Mouse (Mus musculus) heart, embryonic 12.5 days (tissue): ENCODE measurements around the gene Eif4e1b. TPM values are rescaled to one million over a fixed set of nuclear protein-coding genes. Genes with fewer than 3 reads are reported as not detected.
"Not testable (repeated sequence)": the region's sequence is repeated elsewhere in the genome, so short reads cannot be mapped to it uniquely, and the experiment has no call there.

ENCODE experiments used
- ATAC-seq: fragments of 200-750 bp; cut with Nextera tagmentation; 2 replicates; pipeline ENCODE4 v1.8.0; 2017; ENCODE audit warnings: moderate TSS enrichment, moderate library complexity; ENCODE audit not compliant: insufficient number of reproducible peaks, low FRiP score
- H3K27ac ChIP-seq: fragments of 300-500 bp; sonication (generic); 2 replicates; pipeline ENCODE4 v1.5.1; 2016; ENCODE audit warnings: mild to moderate bottlenecking, moderate library complexity; ENCODE audit not compliant: poor library complexity, severe bottlenecking
- H3K27me3 ChIP-seq: fragments of 300-500 bp; sonication (generic); replicated peaks from 2 replicates; pipeline ENCODE4 v1.6.1; 2016; ENCODE audit warnings: mild to moderate bottlenecking, moderate library complexity
- H3K36me3 ChIP-seq: fragments of 300-500 bp; sonication (generic); 2 replicates; pipeline ENCODE4 v1.6.1; 2016; ENCODE audit warnings: mild to moderate bottlenecking, moderate library complexity
- H3K4me1 ChIP-seq: fragments of 300-500 bp; sonication (generic); replicated peaks from 2 replicates; pipeline ENCODE4 v1.6.1; 2016; ENCODE audit warnings: mild to moderate bottlenecking
- H3K4me2 ChIP-seq: fragments of 300-500 bp; sonication (generic); 2 replicates; pipeline ENCODE4 v1.6.1; 2016; ENCODE audit warnings: mild to moderate bottlenecking, moderate library complexity
- H3K4me3 ChIP-seq: fragments of 300-500 bp; sonication (generic); 2 replicates; pipeline ENCODE4 v1.5.1; 2016; ENCODE audit warnings: mild to moderate bottlenecking
- H3K9ac ChIP-seq: fragments of 300-500 bp; sonication (generic); 2 replicates; pipeline ENCODE4 v1.6.1; 2016; ENCODE audit warnings: mild to moderate bottlenecking, moderate library complexity
- H3K9me3 ChIP-seq: fragments of 300-500 bp; sonication (generic); replicated peaks from 2 replicates; pipeline ENCODE4 v1.6.1; 2016; ENCODE audit warnings: mild to moderate bottlenecking, moderate library complexity
- WGBS: fragments of 180-500 bp; shearing (Covaris S2); methylation state at CpG from one replicate; pipeline ENCODE4 v1.1.7; 2016; 5-methylcytosine and 5-hydroxymethylcytosine counted together
- polyA plus RNA-seq: library from polyadenylated mRNA; unstranded; fragments of >200 nt; fragmentation: Nextera tagmentation; extraction: Ambion mirVana; gene quantifications from 2 replicates; pipeline ENCODE4 v1.2.1, GENCODE M21; 2016

Eif4e1b gene
- polyA plus RNA-seq, 1 experiment from 2014 or later: not detected

DNA sequence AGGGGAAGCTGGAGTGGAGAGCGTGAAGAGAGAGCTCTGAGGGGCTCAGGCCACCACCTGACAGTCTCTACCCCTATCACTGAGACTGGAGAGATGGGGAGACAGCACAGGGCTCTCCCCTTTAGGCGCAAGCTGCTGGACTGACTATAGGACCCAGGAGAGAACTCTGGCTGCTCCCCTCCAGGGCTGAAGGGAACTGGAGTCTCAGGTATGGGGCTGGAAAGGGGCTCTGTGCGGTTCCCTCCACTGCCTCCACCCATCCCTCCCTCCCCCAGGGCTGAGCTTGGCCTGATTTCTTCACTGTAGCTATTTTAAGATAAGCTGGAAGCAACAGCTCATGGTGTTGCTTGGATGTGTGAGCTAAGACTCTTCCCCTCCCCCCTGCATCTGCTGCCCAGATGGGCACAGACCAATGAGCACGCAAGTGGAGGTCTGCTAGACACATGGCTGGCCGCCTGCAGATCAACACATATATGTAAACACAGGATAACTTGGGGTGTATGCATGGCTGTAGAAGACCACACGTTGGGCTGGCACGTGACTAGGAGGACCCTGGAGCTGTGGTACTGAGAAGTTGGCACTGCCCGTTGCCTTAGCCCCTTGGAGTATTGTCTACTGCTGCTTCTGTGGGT, 23.5 kb upstream of the Eif4e1b start:
- WGBS: 46% methylated on average over 8 of the region's 8 CpGs
- no peak for ATAC-seq

DNA sequence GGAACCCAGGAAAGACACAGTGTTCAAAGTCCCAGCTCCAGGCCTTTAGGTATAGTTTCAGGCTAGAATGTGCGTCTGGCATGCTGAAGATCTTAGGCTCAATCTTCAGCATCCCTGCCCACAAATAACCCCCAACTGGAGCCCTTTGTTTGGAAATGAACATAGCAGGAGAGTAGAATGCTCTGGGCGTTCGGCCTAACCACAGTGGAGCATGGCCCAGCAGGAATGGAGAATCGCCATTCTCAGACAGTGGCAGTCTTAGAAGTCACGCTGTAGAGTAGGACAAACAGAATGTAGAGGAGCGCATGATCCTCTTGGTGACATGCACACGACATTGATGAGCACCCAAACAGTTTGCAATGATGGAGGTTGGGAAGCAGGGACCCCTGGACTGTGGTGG, 22.9 kb upstream of the Eif4e1b start:
- Histone ChIP-seq H3K27ac (no peak overlapping the region), H3K27me3 (peaks cover 91% of the 10 kb centered on the region), H3K36me3 (no peaks in the 10 kb centered on the region), H3K9me3 (no peaks in the 10 kb centered on the region), H3K9ac (no peak overlapping the region), H3K4me2 (no peak overlapping the region), H3K4me3 (no peak overlapping the region), H3K4me1 (peaks cover 16% of the 10 kb centered on the region)
- ATAC-seq: no peak
- WGBS: 79% methylated on average over 7 of the region's 7 CpGs

More for the DNA sequence above, 23.5 kb upstream of the Eif4e1b start:
- Histone ChIP-seq H3K4me2 (no peak overlapping the region), H3K4me3 (no peak overlapping the region), H3K36me3 (no peaks in the 10 kb centered on the region), H3K27ac (no peak overlapping the region), H3K9ac (no peak overlapping the region), H3K4me1 (peaks cover 11% of the 10 kb centered on the region), H3K9me3 (no peaks in the 10 kb centered on the region), H3K27me3 (peaks cover 91% of the 10 kb centered on the region)

- peaks cover 78% of the 10 kb centered on the region for H3K27me3 ChIP-seq
- H3K4me2 ChIP-seq: peak overlapping the region; percentile 66
- 0 out of 2 replicates have a peak, but pooled peaks cover 4% of the 10 kb centered on the region for H3K9me3 ChIP-seq
- WGBS: 5% methylated on average over 44 of the region's 44 CpGs
- no peak for ATAC-seq
- H3K36me3 ChIP-seq: no peaks in the 10 kb centered on the region
- peak overlapping the region; percentile 37 for H3K4me3 ChIP-seq
- peaks cover 11% of the 10 kb centered on the region for H3K4me1 ChIP-seq
- H3K9ac ChIP-seq: no peak overlapping the region
- H3K27ac ChIP-seq: no peak overlapping the region
Measured at GRCm38 (mm10) chr13:54765281-54766191, 18.3 kb upstream of the Eif4e1b start.

DNA sequence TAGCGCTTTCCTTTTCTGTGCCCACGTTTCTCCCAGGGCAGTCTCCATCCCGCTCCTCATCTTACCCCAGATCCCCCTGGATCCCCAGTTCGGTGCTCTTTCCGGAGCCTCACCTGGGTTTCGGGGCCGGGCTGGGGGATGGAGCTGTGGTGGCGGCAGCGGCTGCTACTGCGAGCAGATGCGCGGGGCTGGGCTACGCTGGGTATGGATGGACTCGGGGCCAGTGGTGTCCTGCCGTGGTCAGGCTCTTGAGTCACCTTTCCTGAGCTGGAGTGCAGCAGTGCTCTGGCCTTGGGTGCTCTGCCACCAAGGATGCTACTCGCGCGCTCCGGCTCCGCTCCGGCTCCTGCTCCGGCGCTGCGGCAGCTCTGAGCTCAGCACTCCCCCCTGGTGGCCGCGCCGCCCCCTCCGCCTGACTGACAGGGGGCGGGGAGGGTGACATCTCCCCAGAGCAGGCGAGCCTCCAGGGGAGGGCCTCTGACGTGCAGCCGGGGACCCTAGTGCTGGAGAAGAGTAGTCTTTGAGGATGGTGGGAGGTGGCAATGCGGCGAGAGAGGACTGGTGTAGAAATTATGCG, 17.5 kb upstream of the Eif4e1b start, which contains the start of gene Sncb:
Sncb (minus strand) TSS at position 404 of the 577 bp plus-strand sequence.
- 2% methylated on average over 35 of the region's 35 CpGs for WGBS
- Histone ChIP-seq H3K27ac (no peak within 1 kb of the TSS), H3K9ac (no peak within 1 kb of the TSS), H3K9me3 (0 out of 2 replicates have a peak, but pooled peaks cover 8% of the 10 kb centered on the region), H3K36me3 (no peaks in the 10 kb centered on the region), H3K27me3 (peaks cover 70% of the 10 kb centered on the region), H3K4me3 (peak within 1 kb of the TSS; percentile 37), H3K4me1 (peaks cover 11% of the 10 kb centered on the region), H3K4me2 (peak within 1 kb of the TSS; percentile 66)
- peak; percentile 29; the same call in 1 of the 2 replicates for ATAC-seq

GRCm38 (mm10) chr13:54767012-54767411, 16.8 kb upstream of the Eif4e1b start:
- H3K4me2 ChIP-seq: no peak overlapping the region
- no peak overlapping the region for H3K9ac ChIP-seq
- 75% methylated on average over 4 of the region's 4 CpGs for WGBS
- no peak overlapping the region for H3K4me3 ChIP-seq
- peaks cover 63% of the 10 kb centered on the region for H3K27me3 ChIP-seq
- H3K27ac ChIP-seq: no peak overlapping the region
- peaks cover 11% of the 10 kb centered on the region for H3K4me1 ChIP-seq
- H3K9me3 ChIP-seq: 0 out of 2 replicates have a peak, but pooled peaks cover 8% of the 10 kb centered on the region
- ATAC-seq: no peak
- no peaks in the 10 kb centered on the region for H3K36me3 ChIP-seq

DNA sequence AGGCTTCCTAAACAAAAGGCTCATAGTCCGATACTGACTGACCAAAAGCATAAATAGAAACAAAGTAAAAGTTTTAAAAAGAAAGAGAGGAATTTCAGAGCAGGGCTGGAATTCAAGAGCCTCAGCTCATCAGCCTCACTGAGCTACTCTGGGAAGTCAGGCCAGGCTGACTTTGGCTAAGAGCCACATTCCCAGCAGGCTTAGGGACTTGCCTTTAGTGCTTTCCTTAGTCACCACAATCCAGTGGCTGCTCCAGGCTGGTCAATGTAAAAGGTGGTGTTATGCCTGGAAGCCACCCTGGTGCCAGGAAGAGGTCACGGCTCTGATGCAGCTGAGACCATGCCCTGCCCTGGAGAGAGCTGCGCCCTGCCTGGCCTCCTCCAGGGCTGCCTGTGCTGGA, 3.2 kb upstream of the Eif4e1b start:
- H3K4me1 ChIP-seq: peaks cover 3% of the 10 kb centered on the region; the same call in 1 of the 2 replicates
- H3K4me2 ChIP-seq: no peak overlapping the region
- no peaks in the 10 kb centered on the region for H3K36me3 ChIP-seq
- H3K27me3 ChIP-seq: no peaks in the 10 kb centered on the region; the same call in 1 of the 2 replicates
- peaks cover 15% of the 10 kb centered on the region for H3K9me3 ChIP-seq
- no peak overlapping the region for H3K9ac ChIP-seq
- ATAC-seq: peak; percentile 48; the same call in 1 of the 2 replicates
- no peak overlapping the region for H3K27ac ChIP-seq
- 62% methylated on average over 3 of the region's 3 CpGs for WGBS
- H3K4me3 ChIP-seq: no peak overlapping the region

- Histone ChIP-seq H3K4me2 (no peak overlapping the region), H3K4me3 (no peak overlapping the region), H3K27me3 (peaks cover 1% of the 10 kb centered on the region), H3K36me3 (no peaks in the 10 kb centered on the region), H3K4me1 (peaks cover 3% of the 10 kb centered on the region; the same call in 1 of the 2 replicates), H3K9me3 (peaks cover 12% of the 10 kb centered on the region), H3K9ac (no peak overlapping the region), H3K27ac (no peak overlapping the region)
- no peak for ATAC-seq
- 78% methylated on average over 3 of the region's 3 CpGs for WGBS
Measured at GRCm38 (mm10) chr13:54781086-54781485, 2.7 kb upstream of the Eif4e1b start.

DNA sequence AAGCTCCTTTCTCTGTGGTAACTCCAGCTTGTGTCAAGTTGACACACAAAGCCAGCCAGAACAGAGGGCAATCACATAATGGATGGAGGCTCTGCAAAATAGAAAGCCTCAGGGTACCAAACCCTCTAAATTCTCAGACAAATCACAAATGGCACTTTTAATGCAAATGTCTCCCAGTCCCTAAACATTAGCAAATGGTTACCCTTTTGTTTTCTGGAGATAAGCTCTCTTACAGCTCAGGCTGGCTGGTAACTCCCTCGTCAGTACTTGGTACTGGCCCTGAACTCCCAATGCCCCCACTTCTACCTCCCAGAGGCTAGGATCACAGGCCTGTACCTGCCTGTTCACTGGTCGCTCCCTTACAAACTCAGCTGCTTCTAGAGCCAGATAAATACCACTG, 563 bp upstream of the Eif4e1b start:
- 37% methylated on average over 2 of the region's 2 CpGs for WGBS
- Histone ChIP-seq H3K4me3 (no peak overlapping the region), H3K27ac (no peak overlapping the region), H3K4me2 (no peak overlapping the region), H3K9me3 (no peaks in the 10 kb centered on the region), H3K36me3 (no peaks in the 10 kb centered on the region), H3K27me3 (peaks cover 7% of the 10 kb centered on the region), H3K9ac (no peak overlapping the region), H3K4me1 (peaks cover 3% of the 10 kb centered on the region; the same call in 1 of the 2 replicates)
- ATAC-seq: no peak

DNA sequence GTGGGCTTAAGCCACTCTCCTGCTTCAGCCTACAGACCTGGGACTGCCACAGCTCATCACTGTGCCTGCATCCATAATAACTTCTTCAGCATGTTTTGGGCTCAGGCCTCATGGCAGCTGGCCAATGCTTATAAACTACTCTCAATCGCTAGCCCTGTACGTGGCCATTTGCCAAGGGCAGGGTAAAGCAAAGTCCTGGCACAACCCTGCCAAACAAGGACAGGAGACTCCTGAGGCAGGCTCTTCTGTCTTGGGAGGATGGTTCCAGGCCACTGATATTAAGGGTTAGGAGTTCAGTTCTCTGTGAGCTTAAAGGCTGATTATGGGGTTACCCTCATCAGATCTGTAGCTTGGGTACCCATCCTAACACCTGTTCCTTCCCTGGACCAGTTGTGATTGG, 3.8 kb downstream of the Eif4e1b start:
- not testable (repeated sequence) for H3K4me2 ChIP-seq, H3K9me3 ChIP-seq, ATAC-seq, H3K27ac ChIP-seq, H3K4me3 ChIP-seq, H3K36me3 ChIP-seq, H3K4me1 ChIP-seq, H3K9ac ChIP-seq
- WGBS: 67% methylated on average over 2 of the region's 2 CpGs
- peaks cover 32% of the 10 kb centered on the region for H3K27me3 ChIP-seq

DNA sequence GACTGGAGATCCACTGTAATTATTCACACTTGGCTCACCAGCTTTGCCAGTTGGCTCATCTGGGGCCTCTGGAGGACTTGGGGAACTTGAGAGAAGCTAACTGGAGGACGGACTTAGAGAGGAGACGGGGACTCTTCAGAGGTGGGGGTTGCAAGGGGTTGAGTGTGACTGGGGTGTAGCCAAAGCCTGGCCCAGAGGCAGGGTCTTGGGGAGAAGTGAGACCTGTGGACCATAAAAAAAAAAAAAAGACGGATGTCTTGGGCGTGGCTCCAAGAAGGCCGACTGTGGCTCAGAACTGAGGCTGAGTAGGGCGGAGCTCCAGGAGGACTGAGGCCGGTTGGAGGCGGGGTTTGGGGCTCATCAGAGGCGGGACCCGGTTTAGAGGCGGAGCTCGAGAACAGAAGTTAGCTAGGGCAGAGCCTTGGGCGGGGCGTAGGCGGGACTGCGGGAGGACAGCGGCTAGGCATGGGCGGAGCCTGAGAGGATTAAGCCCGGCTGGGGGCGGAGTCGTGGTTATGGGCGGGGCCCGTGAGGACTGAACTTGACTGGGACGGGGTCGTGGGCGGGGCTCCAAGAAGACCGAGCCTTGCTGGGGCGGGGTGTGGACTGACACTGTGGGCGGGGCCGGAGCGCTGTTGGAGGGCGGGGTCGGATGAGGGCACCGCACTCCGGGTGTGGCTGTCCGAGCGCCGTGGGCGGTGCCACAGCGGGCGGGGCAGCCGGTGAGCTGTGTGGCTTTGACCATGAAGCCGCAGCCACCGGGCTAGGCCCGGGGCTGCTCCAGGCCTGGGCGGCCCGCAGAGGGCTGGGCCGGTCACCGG, 5.2 kb downstream of the Eif4e1b start, which contains the start of gene Tspan17:
Tspan17 (plus strand) TSS at position 638 of the 821 bp plus-strand sequence.
- WGBS: 3% methylated on average over 47 of the region's 49 CpGs
- ATAC-seq: peak; percentile 87
- H3K4me3 ChIP-seq: peak within 1 kb of the TSS; percentile 55
- peaks cover 9% of the 10 kb centered on the region for H3K4me1 ChIP-seq
- peaks cover 45% of the 10 kb centered on the region for H3K27me3 ChIP-seq
- no peaks in the 10 kb centered on the region for H3K36me3 ChIP-seq
- H3K27ac ChIP-seq: no peak within 1 kb of the TSS
- peak within 1 kb of the TSS; percentile 94 for H3K4me2 ChIP-seq
- H3K9ac ChIP-seq: peak within 1 kb of the TSS; percentile 28
- no peaks in the 10 kb centered on the region for H3K9me3 ChIP-seq
